Mouse (Mus musculus) CH12.LX (cell line): ENCODE results near the gene Trim41.

Experiments
- CTCF ChIP-seq, 2 experiments: IDR thresholded peaks in 1 of 2; conservative IDR thresholded peaks in 1 of 2; 2 replicates each; pipeline ENCODE4 v1.5.1; 2011 to 2012; ENCODE audit warnings: low read depth in 2 of 2, low read length in 2 of 2, improper control_type of control experiment in 1 of 2, inconsistent platforms in 1 of 2, mild to moderate bottlenecking in 1 of 2, moderate library complexity in 1 of 2
- ELF1 ChIP-seq: IDR thresholded peaks from 2 replicates; pipeline ENCODE4 v1.6.1; 2014; ENCODE audit warnings: low read depth, mild to moderate bottlenecking, inconsistent platforms, low read length, improper control_type of control experiment
- JUN ChIP-seq: IDR thresholded peaks from 2 replicates; pipeline ENCODE4 v1.6.1; 2011; ENCODE audit warnings: low read depth, mild to moderate bottlenecking, low read length, improper control_type of control experiment, moderate library complexity; ENCODE audit not compliant: insufficient read depth
- JUND ChIP-seq: conservative IDR thresholded peaks from 2 replicates; pipeline ENCODE4 v1.6.1; 2011; ENCODE audit warnings: low read depth, low read length, improper control_type of control experiment
- MAFK ChIP-seq: IDR thresholded peaks from 2 replicates; pipeline ENCODE4 v1.6.1; 2011; ENCODE audit warnings: low read length, improper control_type of control experiment; ENCODE audit not compliant: insufficient replicate concordance
- MAX ChIP-seq: IDR thresholded peaks from 2 replicates; pipeline ENCODE4 v1.6.1; 2011; ENCODE audit warnings: low read length, improper control_type of control experiment
- MXI1 ChIP-seq: IDR thresholded peaks from 2 replicates; pipeline ENCODE4 v1.6.1; 2011; ENCODE audit warnings: mild to moderate bottlenecking, low read depth, low read length, improper control_type of control experiment
- POLR2A ChIP-seq: IDR thresholded peaks from 2 replicates; pipeline ENCODE4 v1.6.1; 2011; ENCODE audit warnings: low read depth, mild to moderate bottlenecking, improper control_type of control experiment, low read length
- TCF12 ChIP-seq: IDR thresholded peaks from 2 replicates; pipeline ENCODE4 v1.6.1; 2014; ENCODE audit warnings: low read depth, mild to moderate bottlenecking, inconsistent platforms, low read length, improper control_type of control experiment
- USF2 ChIP-seq: conservative IDR thresholded peaks from 2 replicates; pipeline ENCODE4 v1.6.1; 2011; ENCODE audit warnings: low read depth, low read length, improper control_type of control experiment
- ZC3H11A ChIP-seq: IDR thresholded peaks from 2 replicates; pipeline ENCODE4 v1.6.1; 2012; ENCODE audit warnings: low read depth, mild to moderate bottlenecking, inconsistent platforms, low read length, improper control_type of control experiment

GRCm38 (mm10) chr11:48767195-48767876 is 49.8 kb downstream of the Trim41 start:
- no peak for TF ChIP-seq ZC3H11A
- no peak for TF ChIP-seq MXI1
- no peak for TF ChIP-seq POLR2A
- no peak for TF ChIP-seq JUN
- no peak for TF ChIP-seq TCF12
- TF ChIP-seq USF2: no peak
- TF ChIP-seq CTCF (conservative IDR thresholded peaks at IDR 0.05 in 1 of 2, IDR thresholded peaks at IDR 0.05 in 1 of 2; ENCODE audit: low read depth in 2 of 2, low read length in 2 of 2): no peak
- no peak for TF ChIP-seq MAX
- TF ChIP-seq JUND: no peak
- no peak for TF ChIP-seq ELF1
- TF ChIP-seq MAFK: no peak
